Mouse (Mus musculus): ENCODE data around the gene Apol9b. TPM values are rescaled to one million over a fixed set of nuclear protein-coding genes. Genes with fewer than 3 reads are reported as not detected.
A peak's percentile ranks its signal among the peaks of the same experiment; 100 is the strongest.
"Not testable (repeated sequence)": the region's sequence is repeated elsewhere in the genome, so short reads cannot be mapped to it uniquely, and the experiment has no call there.

The Apol9b gene
- 0.35 and 0.41 TPM in 2 replicates for polyA plus RNA-seq (2012; rRNA removed)

DNA sequence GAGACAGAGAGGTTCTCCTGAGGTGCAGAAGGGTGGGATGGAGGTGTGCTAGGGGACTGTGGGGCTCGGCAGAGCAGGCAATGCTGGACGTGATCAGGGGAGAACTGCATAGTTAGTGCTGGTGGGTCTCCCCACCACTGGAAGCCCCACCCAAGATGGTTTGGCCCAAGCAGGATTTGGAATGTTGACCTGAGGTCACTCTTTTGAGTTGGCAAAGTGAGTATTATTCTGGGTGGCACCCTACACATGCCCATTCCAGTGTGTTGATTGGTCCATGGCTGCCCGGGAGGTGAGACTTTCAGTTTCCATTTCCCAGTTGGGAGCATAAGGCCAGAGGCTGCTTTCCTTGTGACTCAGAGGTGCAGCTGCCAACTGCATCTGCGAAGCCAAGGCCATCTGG lies at the start of gene Apol9b:
Gene Apol9b, plus strand, starts transcription at position 301 of the 400 bp plus-strand sequence.
- H3K4me1 ChIP-seq (ENCODE audit: control insufficient read depth, insufficient read depth, low read length): not testable (repeated sequence)
- 85% methylated on average over 2 of the region's 4 CpGs for WGBS

DNA sequence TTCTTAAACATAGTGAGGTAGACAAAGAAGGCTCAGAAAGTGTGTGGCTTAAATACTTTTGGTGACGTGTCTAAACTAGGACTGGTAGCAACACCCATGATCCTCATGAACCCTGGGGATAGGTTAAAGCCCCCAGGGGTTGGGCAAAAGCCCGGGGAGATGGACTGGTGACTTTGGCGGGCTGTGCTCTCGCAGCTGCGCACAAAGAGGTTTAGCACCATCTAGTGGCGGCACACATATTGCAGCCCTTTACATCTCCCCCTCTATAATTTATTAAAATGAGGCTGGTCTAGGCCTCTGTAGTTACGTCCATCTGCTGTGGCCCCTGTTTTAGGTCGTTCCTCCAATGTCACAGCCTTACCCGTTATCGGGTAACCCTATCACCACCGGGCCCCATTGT lies 44.9 kb upstream of the Apol9b start:
- peak; percentile 44 for TF ChIP-seq CTCF (IDR thresholded peaks at IDR 0.05; ENCODE audit: borderline replicate concordance, insufficient read depth, low read depth, low read length)
- H3K4me3 ChIP-seq (replicated peaks; ENCODE audit: insufficient read depth, low read depth, low read length); H3K4me1 ChIP-seq (ENCODE audit: control insufficient read depth, insufficient read depth, low read length); H3K27me3 ChIP-seq (ENCODE audit: control insufficient read depth, insufficient read depth, low read length); H3K27ac ChIP-seq (ENCODE audit: insufficient read depth, low read length): not testable (repeated sequence)
- DNase-seq: peak; percentile 2 to 18
- WGBS: 11% methylated on average over 11 of the region's 11 CpGs

More for the DNA sequence above, at the start of gene Apol9b:
- H3K27ac ChIP-seq (ENCODE audit: insufficient read depth, low read length); H3K4me3 ChIP-seq (replicated peaks; ENCODE audit: insufficient read depth, low read depth, low read length); H3K27me3 ChIP-seq (ENCODE audit: control insufficient read depth, insufficient read depth, low read length); DNase-seq: not testable (repeated sequence)

DNA sequence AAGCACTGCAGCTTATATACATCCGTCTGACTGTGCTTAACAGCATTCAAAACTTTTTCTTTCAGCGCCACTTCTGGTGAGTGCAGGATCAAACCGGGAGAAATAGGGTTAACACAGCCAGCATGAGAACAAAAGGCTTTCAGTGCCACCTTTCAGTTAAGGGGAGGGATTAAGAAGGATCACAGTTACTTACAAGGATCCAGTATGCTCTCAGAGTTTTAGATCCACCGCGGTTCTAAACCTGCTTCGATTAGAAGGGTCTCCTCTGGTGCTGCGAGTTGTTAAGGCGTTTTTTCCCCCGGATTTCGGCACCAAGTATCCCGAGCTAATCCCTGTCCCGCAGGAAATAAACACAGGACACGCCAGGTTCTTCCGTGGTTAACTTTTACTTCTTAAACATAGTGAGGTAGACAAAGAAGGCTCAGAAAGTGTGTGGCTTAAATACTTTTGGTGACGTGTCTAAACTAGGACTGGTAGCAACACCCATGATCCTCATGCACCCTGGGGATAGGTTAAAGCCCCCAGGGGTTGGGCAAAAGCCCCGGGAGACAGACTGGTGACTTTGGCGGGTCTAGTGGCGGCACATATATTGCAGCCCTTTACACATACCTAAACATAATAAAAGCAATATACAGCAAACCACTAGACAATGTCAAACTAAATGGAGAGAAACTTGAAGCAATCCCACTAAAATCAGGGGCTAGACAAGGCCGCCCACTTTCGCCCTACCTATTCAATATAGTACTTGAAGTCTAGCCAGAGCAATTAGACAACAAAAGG lies 37.1 kb upstream of the Apol9b start:
- DNase-seq; H3K4me3 ChIP-seq (replicated peaks; ENCODE audit: insufficient read depth, low read depth, low read length); H3K4me1 ChIP-seq (ENCODE audit: control insufficient read depth, insufficient read depth, low read length); H3K27me3 ChIP-seq (ENCODE audit: control insufficient read depth, insufficient read depth, low read length); H3K27ac ChIP-seq (ENCODE audit: insufficient read depth, low read length): not testable (repeated sequence)
- 13% methylated on average over 19 of the region's 20 CpGs for WGBS

DNA sequence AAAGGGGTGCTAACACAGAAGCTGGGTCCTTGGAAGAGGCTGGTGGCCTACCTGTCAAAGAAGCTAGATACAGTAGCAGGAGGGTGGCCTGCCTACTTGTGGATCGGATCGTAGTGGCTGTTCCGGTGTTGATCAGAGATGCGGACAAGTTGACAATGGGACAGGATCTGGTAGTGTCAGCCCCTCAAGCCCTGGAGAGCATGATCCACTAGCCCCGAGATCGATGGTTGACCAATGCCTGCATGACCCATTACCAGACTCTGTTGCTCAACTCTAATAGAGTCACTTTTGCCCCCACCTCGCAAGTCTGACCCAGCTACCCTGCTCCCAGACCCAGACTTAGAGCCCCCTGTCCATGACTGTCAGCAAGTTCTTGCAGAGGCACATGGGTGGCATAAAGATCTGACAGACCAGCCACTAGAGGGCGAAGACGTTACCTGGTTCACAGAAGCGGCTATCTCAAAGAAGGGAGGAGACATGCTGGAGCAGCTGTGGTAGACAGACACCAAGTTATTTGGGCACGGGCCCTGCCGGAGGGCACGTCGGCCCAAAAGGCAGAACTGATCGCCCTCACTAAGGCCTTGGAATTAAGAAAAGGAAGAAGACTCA lies 34.0 kb upstream of the Apol9b start:
- WGBS: 46% methylated on average over 13 of the region's 15 CpGs
- not testable (repeated sequence) for H3K4me1 ChIP-seq (ENCODE audit: control insufficient read depth, insufficient read depth, low read length); H3K27ac ChIP-seq (ENCODE audit: insufficient read depth, low read length); H3K27me3 ChIP-seq (ENCODE audit: control insufficient read depth, insufficient read depth, low read length); H3K4me3 ChIP-seq (replicated peaks; ENCODE audit: insufficient read depth, low read depth, low read length)
- peak; percentile 47; the same call in 1 of the 2 replicates for TF ChIP-seq CTCF (IDR thresholded peaks at IDR 0.05; ENCODE audit: borderline replicate concordance, insufficient read depth, low read depth, low read length)
- peak; percentile 2 to 13 for DNase-seq

DNA sequence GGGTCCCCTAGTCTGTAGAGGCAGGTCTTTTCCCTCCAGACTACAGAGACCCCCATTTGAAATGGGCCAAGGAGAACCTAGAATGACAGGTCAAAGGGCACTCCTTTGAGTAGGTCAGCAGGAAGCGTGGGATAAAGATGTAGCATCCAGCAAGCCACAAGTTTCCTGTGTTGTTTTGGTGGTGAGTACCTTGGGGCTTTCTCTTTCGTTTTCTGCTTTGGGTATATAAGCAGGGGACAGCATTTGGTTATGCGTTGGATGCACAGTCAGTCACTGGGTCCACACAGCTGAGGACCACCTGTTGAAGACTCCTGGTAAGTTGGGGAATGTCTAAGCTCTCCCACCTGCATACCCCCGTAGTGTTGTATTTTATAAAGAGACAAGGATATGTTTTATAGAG lies 30.2 kb upstream of the Apol9b start, which contains the start of gene Apol7e:
Gene Apol7e, plus strand, starts transcription at position 202 of the 400 bp plus-strand sequence.
- 79% methylated on average over 4 of the region's 4 CpGs for WGBS
- not testable (repeated sequence) for H3K27me3 ChIP-seq (ENCODE audit: control insufficient read depth, insufficient read depth, low read length); H3K27ac ChIP-seq (ENCODE audit: insufficient read depth, low read length); DNase-seq; H3K4me1 ChIP-seq (ENCODE audit: control insufficient read depth, insufficient read depth, low read length); H3K4me3 ChIP-seq (replicated peaks; ENCODE audit: insufficient read depth, low read depth, low read length)

DNA sequence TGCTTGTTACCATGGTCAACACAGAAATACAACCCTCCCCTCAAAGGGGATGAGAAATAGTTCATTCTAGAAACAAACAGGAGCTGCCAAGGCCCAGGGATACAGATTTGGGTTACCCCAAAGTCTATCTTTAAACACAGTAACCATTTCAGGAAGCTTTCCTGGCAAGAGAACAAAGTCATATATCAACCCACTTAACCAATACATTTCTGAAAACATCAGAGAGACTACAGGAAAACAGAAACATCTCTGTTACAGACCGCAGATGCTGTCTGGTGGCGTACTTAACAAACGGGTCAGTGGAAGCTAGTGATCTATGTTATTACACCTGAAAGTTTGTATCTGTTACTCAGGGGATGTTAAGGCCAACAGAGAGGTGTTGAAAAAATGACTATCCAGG lies 23.5 kb upstream of the Apol9b start:
- not testable (repeated sequence) for H3K4me1 ChIP-seq (ENCODE audit: control insufficient read depth, insufficient read depth, low read length); H3K27me3 ChIP-seq (ENCODE audit: control insufficient read depth, insufficient read depth, low read length); H3K4me3 ChIP-seq (replicated peaks; ENCODE audit: insufficient read depth, low read depth, low read length); H3K27ac ChIP-seq (ENCODE audit: insufficient read depth, low read length); DNase-seq
- 92% methylated on average over 3 of the region's 3 CpGs for WGBS

DNA sequence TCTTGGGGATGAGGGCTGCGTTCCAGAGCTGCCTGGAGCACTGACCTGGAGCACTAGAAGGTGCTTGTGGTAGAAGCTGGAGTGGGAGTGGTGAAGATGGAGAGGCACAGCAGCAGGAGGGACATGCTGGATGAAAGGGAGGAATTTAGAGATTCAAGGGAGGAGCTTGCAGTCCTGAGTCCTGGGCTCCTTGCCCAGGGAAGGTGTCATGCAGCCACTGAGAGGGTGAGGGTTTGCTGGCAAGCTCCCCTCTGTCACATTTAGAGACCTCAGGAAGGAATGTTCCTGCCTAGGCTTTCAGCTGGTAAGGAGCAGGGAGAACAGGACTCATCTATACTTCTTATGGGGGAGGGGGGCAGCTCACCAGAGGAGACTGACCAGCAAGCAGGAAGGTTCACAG lies 19.9 kb upstream of the Apol9b start:
- 88% methylated on average over 1 of the region's 1 CpGs for WGBS
- not testable (repeated sequence) for H3K27ac ChIP-seq (ENCODE audit: insufficient read depth, low read length); H3K27me3 ChIP-seq (ENCODE audit: control insufficient read depth, insufficient read depth, low read length); DNase-seq; H3K4me3 ChIP-seq (replicated peaks; ENCODE audit: insufficient read depth, low read depth, low read length); H3K4me1 ChIP-seq (ENCODE audit: control insufficient read depth, insufficient read depth, low read length)

DNA sequence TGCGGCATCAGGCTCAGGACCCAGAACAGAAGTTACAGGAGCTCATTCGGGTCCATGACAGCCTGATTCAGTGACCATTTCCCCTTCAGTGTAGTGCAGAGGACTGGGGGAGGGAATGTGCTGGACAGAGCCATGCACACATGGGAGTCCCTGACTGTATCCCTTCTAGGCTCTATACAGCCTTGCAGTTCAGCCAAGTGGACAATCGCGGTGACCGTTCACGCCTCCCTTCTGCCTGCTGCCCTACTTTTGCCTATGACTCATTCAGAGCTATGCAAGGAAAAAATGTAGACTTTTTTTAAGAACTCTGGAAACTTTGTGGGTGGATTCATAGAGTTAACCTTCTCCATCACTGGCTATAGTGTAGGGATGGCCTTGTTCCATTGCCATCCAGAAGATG lies 10.6 kb upstream of the Apol9b start:
- not testable (repeated sequence) for H3K4me1 ChIP-seq (ENCODE audit: control insufficient read depth, insufficient read depth, low read length); DNase-seq; H3K27me3 ChIP-seq (ENCODE audit: control insufficient read depth, insufficient read depth, low read length); H3K4me3 ChIP-seq (replicated peaks; ENCODE audit: insufficient read depth, low read depth, low read length); H3K27ac ChIP-seq (ENCODE audit: insufficient read depth, low read length)
- WGBS: 83% methylated on average over 3 of the region's 6 CpGs

DNA sequence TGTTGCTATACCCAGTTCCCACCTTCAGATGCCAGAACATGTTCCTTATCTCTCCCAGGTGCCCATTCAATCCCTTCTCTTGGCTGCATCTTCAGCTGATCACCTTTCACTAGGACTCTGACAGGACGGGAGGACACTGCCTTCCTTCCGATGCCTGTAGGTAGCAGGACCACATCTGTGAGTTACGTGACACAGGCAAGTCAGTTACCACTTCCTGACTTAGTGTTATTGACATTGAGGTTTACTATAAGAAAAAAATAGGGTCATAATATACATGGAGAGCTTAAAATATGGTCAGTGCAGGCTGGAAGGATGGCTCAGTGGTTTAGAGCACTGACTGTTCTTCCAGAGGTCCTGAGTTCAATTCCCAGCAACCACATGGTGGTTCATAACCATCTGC lies 7.3 kb upstream of the Apol9b start:
- H3K4me3 ChIP-seq (replicated peaks; ENCODE audit: insufficient read depth, low read depth, low read length); H3K4me1 ChIP-seq (ENCODE audit: control insufficient read depth, insufficient read depth, low read length); H3K27ac ChIP-seq (ENCODE audit: insufficient read depth, low read length); DNase-seq; H3K27me3 ChIP-seq (ENCODE audit: control insufficient read depth, insufficient read depth, low read length): not testable (repeated sequence)
- no CpG with 5 or more reads among the region's 3 CpGs for WGBS

DNA sequence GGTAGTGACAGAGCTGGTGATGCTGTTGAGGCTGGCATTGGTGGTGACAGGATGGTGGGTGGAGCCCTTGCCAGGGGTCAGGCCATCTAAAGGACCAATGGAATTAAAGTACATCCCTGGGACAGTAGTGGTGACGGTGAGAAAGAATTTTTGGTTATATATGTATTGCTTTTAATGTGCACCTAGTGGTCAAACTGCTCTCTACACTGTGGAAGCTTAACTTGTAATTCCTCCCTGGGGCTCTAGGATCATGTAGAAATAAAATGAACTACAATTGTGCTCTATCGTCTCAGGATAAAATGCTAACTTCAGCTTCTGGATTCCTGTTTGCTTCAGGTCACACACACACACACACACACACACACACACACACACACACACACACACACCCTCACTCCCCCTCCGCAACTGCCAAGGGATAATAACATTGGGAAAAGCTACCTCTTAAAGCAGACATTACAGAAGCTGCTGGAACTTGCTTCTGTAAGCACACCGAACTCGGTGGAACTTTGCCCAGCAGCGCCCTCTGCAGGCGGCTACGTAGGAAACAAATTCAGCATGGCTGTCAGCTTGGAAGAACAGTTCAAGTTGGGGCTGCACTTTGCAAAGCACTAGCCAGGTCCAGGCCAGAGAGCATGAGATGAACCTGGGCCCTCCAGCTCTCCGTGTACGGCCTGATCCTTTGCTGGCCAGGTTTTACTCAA lies 4.5 kb upstream of the Apol9b start:
- not testable (repeated sequence) for H3K27me3 ChIP-seq (ENCODE audit: control insufficient read depth, insufficient read depth, low read length); H3K4me3 ChIP-seq (replicated peaks; ENCODE audit: insufficient read depth, low read depth, low read length); H3K4me1 ChIP-seq (ENCODE audit: control insufficient read depth, insufficient read depth, low read length); H3K27ac ChIP-seq (ENCODE audit: insufficient read depth, low read length); DNase-seq
- 15% methylated on average over 4 of the region's 10 CpGs for WGBS

DNA sequence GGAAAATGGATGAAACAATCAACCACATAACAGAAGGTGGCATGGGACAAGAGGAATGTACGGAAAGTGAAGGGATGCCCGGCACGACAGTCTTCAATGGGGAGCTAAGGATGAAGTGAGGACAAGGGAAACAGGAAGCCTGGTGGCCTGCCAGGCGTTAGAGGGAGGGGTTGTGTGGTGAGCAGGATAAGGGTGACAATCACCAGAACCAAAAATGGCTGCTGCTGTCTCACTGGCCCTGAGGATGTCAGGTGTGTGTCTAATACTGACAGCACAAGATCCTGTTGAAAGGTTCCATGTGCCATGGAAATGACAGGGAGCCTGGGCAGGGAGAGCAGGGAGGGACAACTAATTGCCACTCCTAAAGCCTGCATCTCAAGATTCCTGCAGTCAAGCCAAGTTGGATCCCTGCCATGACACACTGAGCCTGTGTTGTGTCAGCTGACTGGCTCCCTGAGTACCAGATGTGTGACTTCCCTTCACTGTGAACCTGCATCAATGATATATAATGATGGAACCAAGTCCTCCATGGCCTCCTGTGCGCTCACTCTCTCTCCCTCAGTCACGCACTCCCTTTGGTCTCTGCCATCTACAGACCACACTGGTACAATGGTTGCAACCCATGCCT lies 3.3 kb upstream of the Apol9b start:
- DNase-seq; H3K27ac ChIP-seq (ENCODE audit: insufficient read depth, low read length); H3K4me1 ChIP-seq (ENCODE audit: control insufficient read depth, insufficient read depth, low read length); H3K27me3 ChIP-seq (ENCODE audit: control insufficient read depth, insufficient read depth, low read length); H3K4me3 ChIP-seq (replicated peaks; ENCODE audit: insufficient read depth, low read depth, low read length): not testable (repeated sequence)
- WGBS: 76% methylated on average over 6 of the region's 6 CpGs
